Mouse (Mus musculus): ENCODE measurements around the gene Krt16. TPM values are rescaled to one million over a fixed set of nuclear protein-coding genes. Genes with fewer than 3 reads are reported as not detected.

Krt16 gene
- total RNA-seq (2021): not detected

DNA sequence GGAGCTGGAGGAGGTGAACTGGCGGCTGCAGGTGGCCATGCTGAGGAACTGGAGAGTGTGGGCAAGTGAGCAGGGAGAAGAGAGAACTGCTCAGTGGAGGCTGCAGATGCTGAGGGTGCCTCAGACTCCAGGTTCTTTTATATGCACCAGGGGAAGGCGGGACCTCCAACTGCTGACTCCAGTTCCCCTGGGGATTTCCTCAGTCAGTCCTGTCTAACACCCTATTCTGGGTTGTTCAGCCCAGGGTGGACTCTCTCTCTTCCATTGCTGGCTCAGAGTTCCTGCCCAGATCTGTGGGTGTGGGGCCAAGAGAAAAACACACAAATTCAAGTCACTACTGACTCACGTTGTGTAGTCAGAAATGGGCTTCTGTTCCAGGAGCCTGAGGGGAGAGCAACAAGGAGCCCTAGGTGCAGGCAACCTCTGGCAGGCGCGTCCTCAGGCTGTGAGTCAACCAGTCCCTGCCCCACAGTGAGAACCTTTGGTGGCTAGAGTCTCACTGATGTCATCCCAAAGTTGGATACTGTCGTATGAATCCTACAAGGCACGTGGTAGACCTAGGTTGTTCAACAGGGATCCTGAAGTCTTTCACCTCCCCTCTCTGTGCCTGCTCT is at the start of gene Krt16:
Gene Krt16, minus strand, starts transcription at position 51 of the 614 bp plus-strand sequence.
- intact Hi-C loops (cut with DNase I): no loop called here
- DNase-seq: no peak

DNA sequence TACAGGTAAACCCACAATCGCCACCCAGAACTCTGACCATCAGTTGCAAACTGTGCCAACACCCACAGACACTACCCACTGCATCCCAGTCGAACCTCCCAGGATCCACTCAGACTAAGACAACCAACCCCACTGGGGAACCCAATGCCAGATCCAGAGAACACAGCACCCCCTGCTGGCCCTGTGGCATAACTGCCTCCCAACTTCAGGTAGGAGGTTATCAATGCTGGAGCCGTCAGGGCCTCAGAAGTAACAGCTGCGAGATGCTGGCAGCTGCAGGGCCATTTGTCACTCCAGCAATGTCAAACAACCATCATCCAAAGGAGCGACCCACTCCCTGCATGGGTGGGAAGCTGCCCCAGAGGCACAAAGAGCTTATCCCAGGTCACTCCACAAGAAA is 49.1 kb upstream of the Krt16 start:
- no peak for DNase-seq
- intact Hi-C loops (cut with DNase I): loop anchor here (5.0 kb wide), 3 partner anchors 130 to 916 kb away; no protein-coding TSS in a partner anchor

DNA sequence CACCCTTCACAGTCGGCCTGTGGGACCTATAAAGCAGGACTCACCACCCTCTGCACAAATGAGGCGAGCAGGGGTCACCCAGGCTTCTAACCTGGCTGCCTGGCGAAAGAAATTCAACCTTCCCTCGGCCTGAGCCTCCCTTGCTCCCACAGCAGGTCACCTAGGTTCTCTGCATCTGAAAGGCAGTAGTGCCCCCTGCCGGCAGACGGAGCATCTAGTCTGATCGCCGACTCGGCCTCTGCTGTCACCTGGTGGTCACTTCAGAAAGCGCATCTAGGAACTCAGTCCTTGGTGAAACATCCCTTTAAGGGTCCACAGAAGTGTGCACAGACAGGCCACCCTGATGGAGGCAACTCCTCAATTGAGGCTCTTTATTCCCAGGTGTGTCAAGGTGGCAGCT is 46.6 kb upstream of the Krt16 start:
- intact Hi-C loops (cut with DNase I): loop anchor here (1.0 to 5.0 kb wide), 4 partner anchors 13 to 913 kb away; no protein-coding TSS in a partner anchor

DNA sequence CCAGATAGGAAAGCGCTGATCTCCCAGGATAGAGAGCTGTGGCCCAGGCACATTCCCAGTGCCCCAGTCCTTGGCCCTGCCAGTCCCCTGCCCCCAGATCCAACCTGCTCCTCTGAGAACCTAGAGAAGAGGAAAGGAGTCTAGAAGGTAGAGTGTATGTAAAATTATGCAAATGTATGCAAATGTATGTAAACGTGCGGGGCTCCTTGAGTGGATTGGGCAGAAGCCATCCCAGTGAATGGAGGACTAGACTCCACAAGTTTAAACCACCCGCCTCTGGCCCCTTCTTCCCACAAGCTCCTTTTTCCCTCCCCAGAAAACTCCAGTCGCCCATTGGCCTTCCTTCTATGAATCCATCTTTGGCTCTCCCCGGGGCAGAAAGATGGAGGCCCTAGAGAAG is 44.2 kb upstream of the Krt16 start:
- no peak for DNase-seq
- intact Hi-C loops (cut with DNase I): no loop called here

More for the DNA sequence above, 46.6 kb upstream of the Krt16 start:
- DNase-seq: peak; percentile 80 to 88

DNA sequence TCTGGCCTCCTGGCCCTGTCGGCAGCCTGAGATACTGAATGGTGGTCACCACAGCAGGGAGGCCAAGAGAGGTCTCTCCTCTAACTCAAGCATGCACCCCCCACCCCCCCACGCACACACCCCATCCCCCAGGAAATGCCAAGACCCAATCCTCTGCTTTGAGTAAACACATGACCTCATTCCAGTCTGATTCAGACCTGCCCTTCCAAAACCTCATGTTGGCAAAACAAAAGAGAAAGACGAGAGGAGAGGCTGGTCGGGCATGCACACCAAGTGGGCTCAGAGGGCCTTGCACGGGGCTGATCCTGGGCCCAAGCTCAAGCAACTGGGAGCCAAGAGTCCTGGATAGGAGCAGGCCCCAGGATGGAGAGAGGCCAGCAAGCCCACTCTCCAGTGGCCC is 41.5 kb upstream of the Krt16 start:
- DNase-seq: peak in 1 of 2 experiments; percentile 18
- intact Hi-C loops (cut with DNase I): no loop called here

DNA sequence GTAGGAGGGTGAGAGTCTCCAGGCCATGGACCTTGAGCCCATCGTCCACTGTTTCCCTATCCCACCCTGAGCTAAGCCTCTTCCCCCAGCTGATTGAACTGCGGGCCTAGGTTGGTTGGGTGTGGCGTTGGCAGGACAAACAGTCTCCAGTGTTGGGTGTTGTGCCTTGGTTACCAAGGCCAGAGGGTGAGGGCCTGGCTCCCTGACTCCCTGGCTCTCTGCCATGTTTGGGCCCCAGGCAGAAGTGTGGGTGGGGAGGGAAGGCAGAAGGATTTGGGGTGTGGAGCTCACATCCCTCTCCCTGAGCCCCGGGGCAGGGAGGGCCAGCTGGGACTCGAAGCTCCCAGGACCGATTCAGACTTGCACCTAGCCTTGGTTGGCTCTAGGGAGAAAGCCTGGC is 40.2 kb upstream of the Krt16 start:
- DNase-seq: peak; percentile 19 to 28
- intact Hi-C loops (cut with DNase I): no loop called here

DNA sequence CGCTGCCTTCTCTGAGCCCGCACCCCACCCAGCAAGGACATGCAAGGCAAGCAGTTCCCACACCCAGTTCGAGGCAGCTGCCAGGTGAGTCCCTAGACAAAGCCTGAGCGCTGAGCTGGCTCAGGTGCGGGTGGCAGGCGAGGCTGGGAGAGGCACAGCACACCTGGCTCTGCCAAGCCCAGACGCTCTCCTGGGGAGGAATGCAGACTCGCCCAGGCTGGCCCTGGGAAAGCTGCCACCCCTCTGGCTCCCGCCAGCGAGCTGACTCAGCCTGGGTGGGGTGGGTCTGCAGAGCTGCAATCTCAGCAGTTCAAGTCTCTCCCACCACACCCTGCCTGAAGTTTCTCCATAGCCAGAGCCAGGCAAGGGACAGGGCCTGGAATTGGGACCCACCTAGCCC is 38.3 kb upstream of the Krt16 start:
- intact Hi-C loops (cut with DNase I): no loop called here
- DNase-seq: peak; percentile 57 to 62

DNA sequence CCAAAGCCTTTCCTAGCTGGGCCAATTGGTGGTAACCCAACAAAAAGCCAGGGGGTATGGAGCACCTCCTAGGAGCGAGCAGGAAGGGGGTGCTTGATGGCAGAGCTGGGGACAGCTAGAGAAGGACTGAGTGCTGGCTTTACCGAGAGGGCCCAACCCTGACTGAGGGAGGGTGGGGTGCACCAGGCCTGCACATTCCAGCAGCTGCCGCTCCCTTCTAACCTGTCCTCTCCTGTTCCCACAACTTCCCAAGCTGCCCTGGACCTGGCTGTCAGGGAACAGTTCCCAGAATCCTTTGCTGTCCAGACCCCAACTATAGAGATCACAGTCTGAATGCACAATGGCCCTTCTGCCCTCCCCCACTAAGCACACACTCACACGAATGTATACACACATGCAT is 36.3 kb upstream of the Krt16 start:
- intact Hi-C loops (cut with DNase I): loop anchor here (5.0 kb wide), 1 partner anchor 818 kb away; no protein-coding TSS in a partner anchor
- DNase-seq: no peak

DNA sequence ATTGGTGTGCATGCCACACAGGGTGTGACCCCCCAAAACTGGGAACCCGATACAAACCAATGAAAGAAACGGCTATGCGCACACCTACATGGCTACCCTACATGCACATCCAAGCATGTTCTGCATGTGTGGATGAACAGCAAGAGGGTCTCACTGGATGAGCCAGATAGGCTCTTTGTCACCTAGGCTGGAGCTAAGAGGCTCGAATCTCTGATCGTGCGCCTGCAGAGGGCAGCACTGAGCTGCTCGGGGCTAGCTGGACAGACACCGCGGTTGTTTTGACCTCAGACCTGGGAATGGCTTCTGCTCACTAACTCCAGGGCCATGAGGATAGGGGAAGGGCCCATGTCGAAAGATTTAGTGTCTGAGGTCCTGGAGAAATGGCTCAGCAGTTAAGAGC is 33.8 kb upstream of the Krt16 start:
- DNase-seq: peak; percentile 82 to 88
- intact Hi-C loops (cut with DNase I): loop anchor here (1.0 to 5.0 kb wide), 4 partner anchors 13 to 903 kb away; no protein-coding TSS in a partner anchor

DNA sequence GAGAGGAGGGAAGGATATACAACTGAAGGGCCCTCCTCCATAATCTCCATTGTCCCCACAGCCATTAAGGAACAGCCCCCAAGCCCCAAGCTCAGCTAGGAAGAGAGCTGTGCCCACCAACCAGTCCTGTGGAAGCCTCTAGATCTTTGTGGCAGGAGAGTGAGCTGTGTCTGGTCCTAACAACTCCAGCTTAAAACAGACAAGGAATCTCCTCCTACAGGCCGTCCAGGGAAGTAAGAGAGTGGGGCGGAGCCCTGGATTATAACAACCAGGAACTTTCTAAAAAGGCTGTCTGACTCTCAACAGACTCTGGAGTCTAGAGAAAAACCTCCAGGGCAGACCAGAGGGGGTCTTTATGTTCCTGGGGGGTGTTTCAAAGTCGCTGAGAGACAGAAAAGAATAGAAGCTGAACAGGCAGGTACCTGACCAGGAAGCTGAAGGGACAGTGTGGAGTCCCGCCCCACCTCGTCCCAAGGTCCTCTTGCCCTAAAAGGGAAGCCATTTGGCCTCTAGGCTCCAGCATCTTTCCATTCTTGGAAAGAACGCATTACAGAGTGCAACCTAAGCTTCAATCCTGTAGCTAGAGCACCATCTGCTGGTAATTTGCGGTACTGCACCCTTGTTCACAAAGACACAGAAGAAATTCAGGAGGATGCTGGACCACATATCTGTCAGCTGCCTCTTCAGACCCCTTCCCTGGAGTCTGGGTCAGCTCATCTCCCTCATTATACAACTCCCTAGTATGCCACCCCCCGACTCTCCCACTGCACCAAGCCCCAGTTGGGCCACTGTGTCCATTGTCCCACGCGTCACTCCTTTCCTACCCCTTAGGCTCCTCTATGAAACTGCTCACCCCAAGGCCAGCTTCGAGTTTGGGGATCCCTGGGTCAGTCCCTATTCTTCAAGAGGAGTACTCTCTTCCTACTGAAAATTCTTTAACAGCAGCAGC is 33.2 kb upstream of the Krt16 start:
- peak; percentile 82 to 92 for DNase-seq
- intact Hi-C loops (cut with DNase I): loop anchor here (1.0 to 5.0 kb wide), 4 partner anchors 13 to 903 kb away; no protein-coding TSS in a partner anchor

DNA sequence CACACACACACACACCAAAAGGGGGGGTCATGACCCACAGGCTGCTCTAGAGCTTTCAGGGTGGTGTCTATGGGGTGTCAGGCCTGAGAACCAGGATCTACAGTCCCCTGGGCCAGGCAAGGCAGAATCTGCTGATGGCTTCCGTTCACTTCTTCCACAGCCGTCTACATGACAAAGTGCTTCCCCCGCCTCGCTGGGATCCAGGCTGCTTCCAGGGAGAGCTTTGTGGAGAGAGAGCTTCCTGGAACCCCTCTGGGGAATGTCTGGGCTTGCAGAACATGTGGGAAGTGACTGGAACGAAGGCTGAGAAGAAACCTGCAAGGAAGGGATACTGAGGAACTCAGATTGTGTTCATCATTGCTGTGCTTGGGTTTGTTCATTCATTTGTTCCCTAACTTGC is 30.1 kb upstream of the Krt16 start:
- intact Hi-C loops (cut with DNase I): no loop called here
- no peak for DNase-seq

DNA sequence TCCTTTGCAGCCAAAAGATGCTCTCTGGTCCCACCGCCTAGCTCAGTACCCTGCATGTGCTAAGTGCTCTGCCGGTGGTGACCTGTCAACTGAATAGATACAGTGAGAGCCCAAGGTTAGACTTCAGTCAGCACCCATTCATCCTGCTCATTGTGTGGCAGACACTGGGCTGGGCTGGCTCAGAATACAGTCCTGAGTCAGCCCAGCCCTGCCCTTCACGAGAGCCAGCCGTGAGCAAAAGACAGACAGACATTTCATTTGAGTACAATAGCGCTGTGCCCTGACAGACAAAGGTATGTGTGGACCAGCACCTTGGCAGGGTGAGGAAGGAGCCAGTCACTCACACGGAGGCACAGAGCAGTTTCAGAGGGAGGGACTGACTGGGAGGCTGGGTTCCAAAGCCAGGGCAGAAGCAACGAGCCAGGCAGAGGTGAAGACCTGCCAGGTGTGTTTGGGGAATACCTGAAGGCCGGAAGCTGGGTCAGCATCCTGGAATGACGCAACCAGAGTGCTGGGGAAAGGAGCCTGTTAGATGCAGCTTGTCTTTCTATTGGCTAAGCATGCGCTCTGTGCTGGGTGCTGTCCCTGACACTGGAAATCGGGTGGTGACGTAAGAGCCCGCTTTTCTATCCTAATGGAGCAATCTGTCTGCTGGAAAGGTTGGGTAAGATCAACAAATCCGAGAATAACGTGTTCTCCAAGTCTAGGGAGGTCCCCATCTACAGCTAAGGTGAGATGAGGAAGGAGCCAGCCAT is 29.2 kb upstream of the Krt16 start:
- DNase-seq: no peak
- intact Hi-C loops (cut with DNase I): no loop called here

DNA sequence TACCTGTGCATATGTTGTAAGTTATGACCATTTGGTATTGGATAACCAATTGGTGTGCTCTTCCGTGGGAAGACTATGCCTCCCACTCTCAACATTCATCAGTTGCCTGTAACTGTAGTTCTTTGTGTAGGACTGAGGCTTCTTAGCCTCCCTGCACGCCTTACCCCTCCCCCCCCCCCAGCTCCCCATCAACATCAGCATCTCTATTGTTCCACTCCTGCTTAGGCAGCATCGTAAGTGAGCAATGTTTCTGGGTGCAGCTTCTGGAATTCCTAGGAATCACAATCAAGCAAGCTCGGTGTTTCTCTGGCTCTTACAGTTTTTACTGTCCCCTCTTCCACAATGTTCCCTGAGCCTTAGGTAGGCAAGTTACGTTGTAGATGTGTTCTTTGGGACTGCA is 26.8 kb upstream of the Krt16 start:
- DNase-seq: no peak
- intact Hi-C loops (cut with DNase I): no loop called here

DNA sequence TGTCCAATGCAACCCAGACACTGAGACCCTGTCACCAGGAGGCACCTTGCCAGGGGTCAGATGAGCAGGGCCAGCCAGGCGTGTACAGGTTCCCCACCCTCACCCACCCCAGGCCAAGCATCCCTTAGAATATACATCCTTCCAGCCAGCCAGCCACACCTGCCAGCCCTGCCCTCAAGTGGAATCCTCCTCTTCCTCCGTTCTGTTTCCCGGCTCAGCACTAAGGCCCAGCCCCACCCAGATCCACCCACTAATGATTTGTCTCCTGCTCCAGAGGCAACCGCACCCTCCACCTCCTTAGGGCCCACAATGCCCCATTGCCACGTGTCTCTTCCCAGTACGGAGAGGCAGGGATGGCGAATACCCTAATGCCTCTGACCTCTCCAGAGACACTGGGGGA is 26.0 kb upstream of the Krt16 start:
- intact Hi-C loops (cut with DNase I): no loop called here
- no peak for DNase-seq

DNA sequence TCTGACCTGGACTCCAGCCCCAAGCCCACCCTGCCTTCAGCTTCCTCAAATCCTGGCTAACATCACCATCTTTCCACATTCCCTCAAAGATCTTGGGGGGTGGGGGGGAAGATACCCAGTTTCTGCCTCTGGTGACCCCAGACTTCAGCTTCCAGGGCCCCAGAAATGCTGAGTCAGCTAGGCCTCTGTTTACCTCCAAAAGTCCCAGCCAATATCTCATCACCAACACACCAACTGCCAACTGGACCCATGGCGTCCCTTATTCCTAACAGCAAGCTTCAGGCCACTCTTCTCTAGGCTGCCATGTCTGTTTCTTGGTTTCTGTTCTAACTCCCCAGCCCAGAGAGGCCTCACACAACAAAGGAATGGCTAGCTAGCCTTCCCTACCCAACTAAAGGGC is 23.2 kb upstream of the Krt16 start:
- DNase-seq: no peak
- intact Hi-C loops (cut with DNase I): no loop called here

DNA sequence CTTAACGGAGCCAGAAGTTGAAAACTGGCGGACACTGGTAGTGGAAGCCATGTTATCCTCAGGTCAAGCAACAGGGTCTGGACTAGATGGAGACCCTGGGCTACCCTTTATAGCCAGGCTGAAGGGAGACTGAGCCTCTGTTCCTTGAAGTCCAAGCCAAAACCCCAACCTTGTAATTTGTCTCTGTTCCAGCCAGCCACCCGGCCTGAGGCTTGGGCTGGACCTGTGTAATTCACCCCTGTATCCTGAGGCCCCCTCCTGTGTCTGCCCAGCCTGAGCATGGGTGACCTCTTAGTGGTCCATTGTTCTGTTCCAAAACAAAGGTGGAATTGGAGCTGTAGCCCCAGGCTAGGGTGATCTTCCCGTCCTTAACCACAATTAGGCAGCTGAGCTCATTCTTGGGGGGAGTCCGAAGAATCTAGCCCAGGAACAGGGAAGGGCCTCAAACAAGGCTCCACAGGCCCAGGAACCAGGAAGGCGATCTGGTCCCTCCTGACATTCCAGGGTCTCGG is 21.2 kb upstream of the Krt16 start, which contains the start of gene Krt42:
Gene Krt42, minus strand, starts transcription at position 51 of the 512 bp plus-strand sequence.
- intact Hi-C loops (cut with DNase I): no loop called here
- no peak for DNase-seq

DNA sequence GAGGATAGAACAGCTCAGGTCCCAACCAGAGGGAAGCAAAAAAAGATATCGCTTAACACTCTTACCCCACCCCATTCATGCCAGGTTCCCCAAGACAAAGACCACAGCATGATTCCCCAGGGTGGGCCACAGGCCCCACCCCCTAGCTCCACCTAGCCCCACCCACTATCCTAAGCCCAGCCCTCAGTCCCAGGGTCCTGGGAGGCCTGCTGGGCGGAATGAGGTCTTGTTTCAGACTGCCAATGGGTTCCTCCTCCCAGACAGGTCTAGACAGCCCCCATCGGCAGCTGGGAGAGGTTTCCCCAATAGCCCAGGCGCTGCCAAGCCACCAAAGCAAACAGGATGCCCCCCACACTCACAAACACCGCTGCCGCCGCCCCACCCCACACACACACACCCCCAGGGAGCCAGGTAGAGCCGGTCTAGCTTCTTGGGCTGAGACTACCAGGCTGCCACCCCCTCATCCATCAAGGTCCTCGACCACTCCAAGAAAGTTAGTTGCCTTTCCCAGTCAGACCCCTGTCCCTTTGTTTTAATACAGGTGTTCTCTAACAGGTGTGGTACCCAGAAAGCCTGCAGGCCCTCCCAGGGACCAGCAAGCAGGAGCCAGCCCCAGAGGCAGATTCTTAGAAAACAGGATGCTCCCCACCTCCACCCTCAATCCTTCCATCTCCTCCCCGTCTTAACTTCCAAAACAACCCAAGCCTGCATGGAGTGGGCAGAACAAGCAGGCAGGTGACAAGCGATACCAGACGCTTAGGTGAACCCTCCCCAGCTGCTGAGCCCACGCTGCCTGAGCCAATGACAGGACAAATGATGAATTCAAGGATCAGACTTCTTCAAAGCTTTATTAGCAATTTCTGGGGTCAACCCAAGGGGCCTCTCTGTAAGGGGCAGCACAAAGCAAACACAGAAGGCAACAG is 13.6 kb upstream of the Krt16 start:
- intact Hi-C loops (cut with DNase I): no loop called here
- DNase-seq: no peak

DNA sequence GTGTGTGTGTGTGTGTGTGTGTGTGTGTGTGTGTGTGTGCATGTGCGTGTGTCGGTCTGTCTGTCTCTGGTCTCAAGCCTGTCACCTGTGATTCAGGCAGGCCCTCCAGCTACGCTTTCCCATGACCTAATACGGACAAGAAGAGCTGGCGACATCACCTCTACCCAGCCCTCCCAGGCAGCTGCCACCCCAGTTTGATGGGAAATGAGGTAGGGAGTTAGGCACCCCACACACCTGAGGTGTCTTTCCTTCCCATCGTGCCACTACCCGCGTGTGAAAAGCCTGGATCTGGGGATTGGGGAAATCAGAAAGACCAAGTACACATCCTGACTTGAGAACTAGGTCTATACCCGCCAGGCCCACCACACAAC is 12.5 kb upstream of the Krt16 start:
- intact Hi-C loops (cut with DNase I): no loop called here
- DNase-seq: no peak

DNA sequence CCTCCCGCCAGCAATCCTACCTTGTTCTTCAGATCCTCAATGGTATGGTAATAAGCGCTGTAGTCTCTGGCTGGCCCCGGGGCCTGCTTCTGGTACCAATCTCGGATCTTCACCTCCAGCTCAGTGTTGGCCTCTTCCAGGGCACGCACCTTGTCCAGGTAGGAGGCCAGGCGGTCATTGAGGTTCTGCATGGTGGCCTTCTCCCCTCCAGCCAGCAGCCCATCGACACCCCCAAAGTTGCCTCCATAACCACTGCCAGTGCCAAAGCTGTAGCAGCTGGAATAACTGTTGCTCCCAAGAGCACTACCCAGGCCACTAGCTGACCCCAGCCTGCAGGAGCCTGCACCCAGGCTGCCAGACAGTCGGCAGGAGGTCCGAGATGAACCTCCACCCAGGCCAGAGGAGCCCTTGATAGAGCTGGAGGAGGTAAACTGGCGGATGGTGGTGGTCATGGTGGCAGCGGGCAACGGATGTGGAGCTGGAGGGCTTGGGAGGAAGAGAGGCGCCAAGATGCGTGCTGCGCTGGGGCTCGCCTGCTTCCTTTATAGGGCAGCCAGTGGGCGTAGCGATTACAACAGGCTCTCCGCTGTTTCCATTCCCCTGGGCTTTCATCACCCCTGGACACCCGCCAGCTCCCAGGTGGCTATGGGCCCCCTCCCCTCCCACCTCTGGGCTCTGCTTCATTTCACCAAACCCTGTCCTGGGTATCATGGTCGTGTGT is 12.0 kb upstream of the Krt16 start, which contains the start of gene Krt17:
Gene Krt17, minus strand, starts transcription at position 516 of the 721 bp plus-strand sequence.
- no peak for DNase-seq
- intact Hi-C loops (cut with DNase I): no loop called here
